Mouse (Mus musculus) liver, adult 2 months (tissue): ENCODE data around the gene Frem1. TPM values are rescaled to one million over a fixed set of nuclear protein-coding genes. Genes with fewer than 3 reads are reported as not detected.

Experiments used
- DNase-seq: peaks from one replicate; pipeline ENCODE4 v3.0.0-alpha.2; 2011; ENCODE audit warnings: low read depth, low spot score; ENCODE audit errors: extremely low read depth
- H3K27ac ChIP-seq: fragments of 200-500 bp; replicated peaks from 2 replicates; pipeline ENCODE4 v1.5.1; 2012; ENCODE audit warnings: low read depth, mild to moderate bottlenecking, control low read depth, inconsistent platforms, low read length; ENCODE audit not compliant: insufficient read depth
- H3K27me3 ChIP-seq: fragments of 200-500 bp; 2 replicates; pipeline ENCODE4 v1.6.1; 2012; ENCODE audit warnings: mild to moderate bottlenecking, moderate library complexity, low read length, inconsistent platforms; ENCODE audit not compliant: control insufficient read depth, insufficient read depth
- H3K36me3 ChIP-seq: fragments of 200-500 bp; 2 replicates; pipeline ENCODE4 v1.6.1; 2012; ENCODE audit warnings: low read length, inconsistent platforms; ENCODE audit not compliant: control insufficient read depth, insufficient read depth
- H3K4me1 ChIP-seq: fragments of 200-500 bp; 2 replicates; pipeline ENCODE4 v1.6.1; 2011; ENCODE audit warnings: low read length; ENCODE audit not compliant: control insufficient read depth, insufficient read depth
- H3K4me3 ChIP-seq: fragments of 200-500 bp; 2 replicates; pipeline ENCODE4 v1.5.1; 2011; ENCODE audit warnings: low read depth, mild to moderate bottlenecking, control low read depth, low read length, moderate library complexity; ENCODE audit not compliant: insufficient read depth
- H3K79me2 ChIP-seq: fragments of 200-500 bp; 2 replicates; pipeline ENCODE4 v1.6.1; 2012; ENCODE audit warnings: inconsistent platforms, mild to moderate bottlenecking, low read length, moderate library complexity; ENCODE audit not compliant: control insufficient read depth, insufficient read depth
- H3K9ac ChIP-seq: fragments of 200-500 bp; 2 replicates; pipeline ENCODE4 v1.6.1; 2012; ENCODE audit warnings: low read depth, mild to moderate bottlenecking, control low read depth, inconsistent platforms, low read length
- CTCF ChIP-seq: fragments of 200-500 bp; IDR thresholded peaks from 2 replicates; pipeline ENCODE4 v1.5.1; 2011; ENCODE audit warnings: low read depth, low read length, control low read depth
- POLR2A ChIP-seq: fragments of 200-500 bp; IDR thresholded peaks from 2 replicates; pipeline ENCODE4 v1.6.1; 2011; ENCODE audit warnings: low read length, control low read depth; ENCODE audit not compliant: insufficient read depth; ENCODE audit errors: extremely low read depth
- WGBS: fragments of 180-500 bp; shearing (Covaris S2); methylation state at CpG from one replicate; pipeline ENCODE4 v1.1.7; 2018; 5-methylcytosine and 5-hydroxymethylcytosine counted together
- polyA plus RNA-seq: library from polyadenylated mRNA; depleted of rRNA; stranded (reverse); fragments of >200 nt; gene quantifications from 2 replicates; pipeline ENCODE4 v1.2.3, GENCODE M21; 2012
- total RNA-seq: library from RNA; depleted of rRNA; stranded (reverse); fragments of >200 nt; gene quantifications from 2 replicates; pipeline ENCODE4 v1.2.3, GENCODE M21; 2014

Frem1 gene
- total and polyA plus RNA-seq, 2 experiments = 0.31 to 0.65 TPM

DNA sequence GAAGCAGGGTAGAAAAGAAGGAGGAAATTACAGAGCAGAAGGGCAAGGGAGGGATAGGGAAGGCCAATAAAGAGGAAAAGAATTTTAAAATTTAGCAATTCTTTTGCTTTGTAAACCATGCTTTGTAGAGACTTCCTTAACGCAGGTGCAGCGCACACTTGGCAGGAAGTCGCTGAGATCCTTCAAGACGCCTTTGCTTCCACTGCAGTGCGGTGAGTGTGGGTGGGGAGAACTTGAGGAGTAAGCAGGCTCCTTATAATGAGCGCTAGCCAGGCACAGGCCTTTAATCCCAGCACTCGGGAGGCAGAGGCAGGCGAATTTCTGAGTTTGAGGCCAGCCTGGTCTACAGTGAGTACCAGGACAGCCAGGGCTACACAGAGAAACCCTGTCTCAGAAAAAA, 1.1 kb upstream of the Frem1 start:
- H3K9ac ChIP-seq = no peak overlapping the region
- H3K79me2 ChIP-seq = no peaks in the 10 kb centered on the region
- TF ChIP-seq POLR2A (no peak), CTCF (no peak)
- H3K36me3 ChIP-seq = no peaks in the 10 kb centered on the region
- H3K27me3 ChIP-seq = 0 out of 2 replicates have a peak, but pooled peaks cover 6% of the 10 kb centered on the region
- no peak for DNase-seq
- H3K4me1 ChIP-seq = no peaks in the 10 kb centered on the region
- no peak overlapping the region for H3K4me3 ChIP-seq
- H3K27ac ChIP-seq = no peak overlapping the region
- 80% methylated on average over 8 of the region's 8 CpGs for WGBS

GRCm38 (mm10) chr4:83051176-83051575, 963 bp downstream of the Frem1 start:
- 14% methylated on average over 8 of the region's 8 CpGs for WGBS
- 0 out of 2 replicates have a peak, but pooled peaks cover 6% of the 10 kb centered on the region for H3K27me3 ChIP-seq
- H3K4me1 ChIP-seq = no peaks in the 10 kb centered on the region
- H3K79me2 ChIP-seq = no peaks in the 10 kb centered on the region
- no peak for DNase-seq
- TF ChIP-seq CTCF (no peak), POLR2A (no peak)
- H3K4me3 ChIP-seq = no peak overlapping the region
- no peak overlapping the region for H3K27ac ChIP-seq
- no peak overlapping the region for H3K9ac ChIP-seq
- no peaks in the 10 kb centered on the region for H3K36me3 ChIP-seq

GRCm38 (mm10) chr4:83050151-83050796, 1.9 kb downstream of the Frem1 start:
- Histone ChIP-seq H3K79me2 (no peaks in the 10 kb centered on the region), H3K36me3 (no peaks in the 10 kb centered on the region), H3K27me3 (0 out of 2 replicates have a peak, but pooled peaks cover 6% of the 10 kb centered on the region), H3K27ac (no peak overlapping the region), H3K9ac (no peak overlapping the region), H3K4me3 (no peak overlapping the region), H3K4me1 (no peaks in the 10 kb centered on the region)
- no peak for TF ChIP-seq CTCF
- no peak for TF ChIP-seq POLR2A
- no peak for DNase-seq
- WGBS = 65% methylated on average over 5 of the region's 5 CpGs

DNA sequence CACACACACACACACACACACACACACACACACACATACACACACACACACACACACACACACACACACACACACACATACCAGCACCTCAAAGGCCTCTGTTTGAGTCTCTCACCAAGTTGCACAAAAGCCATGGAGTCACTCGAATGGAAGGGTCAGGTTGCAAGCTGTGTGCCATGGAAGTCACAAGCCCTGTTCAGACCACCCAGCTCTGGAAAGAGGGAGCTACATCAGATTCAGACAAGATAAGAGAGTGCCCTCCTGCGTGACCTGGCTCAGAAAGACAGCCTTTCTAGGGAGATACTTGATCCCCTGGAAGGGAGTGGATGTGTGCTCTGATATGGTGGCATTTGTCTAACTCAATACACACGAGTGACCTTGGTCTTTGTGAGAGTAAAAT, 2.9 kb downstream of the Frem1 start:
- TF ChIP-seq CTCF (no peak), POLR2A (no peak)
- Histone ChIP-seq H3K4me1 (no peaks in the 10 kb centered on the region), H3K9ac (no peak overlapping the region), H3K4me3 (no peak overlapping the region), H3K36me3 (no peaks in the 10 kb centered on the region), H3K27me3 (0 out of 2 replicates have a peak, but pooled peaks cover 6% of the 10 kb centered on the region), H3K79me2 (no peaks in the 10 kb centered on the region), H3K27ac (no peak overlapping the region)
- DNase-seq = no peak
- WGBS = 49% methylated on average over 3 of the region's 3 CpGs

DNA sequence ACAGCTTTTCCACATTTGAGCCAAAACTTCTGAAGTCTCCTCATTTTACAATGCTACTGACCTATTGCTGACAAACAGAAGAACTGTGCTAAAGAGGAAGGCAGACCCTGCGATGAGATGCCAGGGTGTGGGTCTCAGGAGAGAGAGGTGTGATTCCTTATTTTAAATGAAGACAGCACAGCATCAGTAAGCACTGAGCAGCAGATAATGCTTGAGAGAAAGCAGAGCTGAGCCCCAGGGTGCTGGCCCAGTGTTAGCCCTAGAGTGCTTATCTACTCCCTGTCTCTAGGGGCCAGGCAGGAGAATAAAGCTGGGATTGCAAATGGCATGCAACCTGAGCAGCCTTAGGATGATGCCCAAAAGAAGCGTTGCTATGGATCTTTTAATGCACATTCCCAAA, 3.6 kb downstream of the Frem1 start:
- Histone ChIP-seq H3K36me3 (no peaks in the 10 kb centered on the region), H3K4me3 (no peak overlapping the region), H3K27me3 (0 out of 2 replicates have a peak, but pooled peaks cover 6% of the 10 kb centered on the region), H3K9ac (no peak overlapping the region), H3K27ac (no peak overlapping the region), H3K79me2 (no peaks in the 10 kb centered on the region), H3K4me1 (no peaks in the 10 kb centered on the region)
- WGBS = 34% methylated on average over 2 of the region's 2 CpGs
- TF ChIP-seq CTCF (no peak), POLR2A (no peak)
- DNase-seq = no peak

GRCm38 (mm10) chr4:83046806-83047205, 5.3 kb downstream of the Frem1 start:
- no peak for DNase-seq
- no peak for TF ChIP-seq CTCF
- TF ChIP-seq POLR2A = no peak
- Histone ChIP-seq H3K4me3 (no peak overlapping the region), H3K27me3 (0 out of 2 replicates have a peak, but pooled peaks cover 3% of the 10 kb centered on the region), H3K79me2 (no peaks in the 10 kb centered on the region), H3K9ac (no peak overlapping the region), H3K27ac (no peak overlapping the region), H3K36me3 (no peaks in the 10 kb centered on the region), H3K4me1 (no peaks in the 10 kb centered on the region)
- WGBS = 39% methylated on average over 2 of the region's 2 CpGs
